Mouse (Mus musculus): Measurements from ENCODE around the gene Stat2. TPM values are rescaled to one million over a fixed set of nuclear protein-coding genes. Genes with fewer than 3 reads are reported as not detected.
"Not testable (repeated sequence)": the region's sequence is repeated elsewhere in the genome, so short reads cannot be mapped to it uniquely, and the experiment has no call there.

Gene Stat2
- polyA plus RNA-seq, 1 experiment: 33.0 TPM

- DNase-seq (ENCODE audit: low spot score): no peak
Observed at GRCm38 (mm10) chr10:128298243-128298642, 27.9 kb downstream of the Stat2 start.

GRCm38 (mm10) chr10:128298702-128299171, 28.4 kb downstream of the Stat2 start, which contains the start of gene Il23a:
Gene Il23a, minus strand, starts transcription at chr10:128298752.
- DNase-seq (ENCODE audit: low spot score): no peak

- no peak for DNase-seq (ENCODE audit: low spot score)
Observed at GRCm38 (mm10) chr10:128302357-128302756, 32.0 kb downstream of the Stat2 start.

- DNase-seq (ENCODE audit: low spot score): no peak
Observed at GRCm38 (mm10) chr10:128302785-128303125, 32.4 kb downstream of the Stat2 start.

- DNase-seq (ENCODE audit: low spot score): peak; percentile 100
Observed at GRCm38 (mm10) chr10:128303126-128304021, 33.0 kb downstream of the Stat2 start, which contains the start of gene Pan2. Gene Pan2, plus strand, starts transcription at chr10:128303335.

- no peak for DNase-seq (ENCODE audit: low spot score)
Observed at GRCm38 (mm10) chr10:128309654-128310053, 39.3 kb downstream of the Stat2 start.

GRCm38 (mm10) chr10:128310177-128310576, 39.8 kb downstream of the Stat2 start:
- DNase-seq (ENCODE audit: low spot score): no peak

GRCm38 (mm10) chr10:128310902-128311301, 40.5 kb downstream of the Stat2 start:
- DNase-seq (ENCODE audit: low spot score): no peak

GRCm38 (mm10) chr10:128315578-128315977, 45.2 kb downstream of the Stat2 start:
- no peak for DNase-seq (ENCODE audit: low spot score)

- DNase-seq (ENCODE audit: low spot score): no peak
Observed at GRCm38 (mm10) chr10:128321641-128322040, 51.3 kb downstream of the Stat2 start.

- peak; percentile 80 for DNase-seq (ENCODE audit: low spot score)
Observed at GRCm38 (mm10) chr10:128322141-128323108, 52.1 kb downstream of the Stat2 start, which contains the start of gene Cnpy2. Gene Cnpy2, plus strand, starts transcription at chr10:128322459.

- no peak for DNase-seq (ENCODE audit: low spot score)
Observed at GRCm38 (mm10) chr10:128323516-128323915, 53.2 kb downstream of the Stat2 start.

- no peak for DNase-seq (ENCODE audit: low spot score)
Observed at GRCm38 (mm10) chr10:128326825-128327224, 56.5 kb downstream of the Stat2 start.

- no peak for DNase-seq (ENCODE audit: low spot score)
Observed at GRCm38 (mm10) chr10:128327610-128328009, 57.3 kb downstream of the Stat2 start.

- DNase-seq (ENCODE audit: low spot score): not testable (repeated sequence)
Observed at GRCm38 (mm10) chr10:128332358-128333249, 62.2 kb downstream of the Stat2 start.

GRCm38 (mm10) chr10:128335582-128335981, 65.2 kb downstream of the Stat2 start:
- DNase-seq (ENCODE audit: low spot score): no peak

- no peak for DNase-seq (ENCODE audit: low spot score)
Observed at GRCm38 (mm10) chr10:128336195-128336594, 65.8 kb downstream of the Stat2 start.

- DNase-seq (ENCODE audit: low spot score): no peak
Observed at GRCm38 (mm10) chr10:128336597-128336996, 66.2 kb downstream of the Stat2 start.

- DNase-seq (ENCODE audit: low spot score): peak; percentile 94
Observed at GRCm38 (mm10) chr10:128337306-128338181, 67.2 kb downstream of the Stat2 start, which contains the start of gene Cs. Gene Cs, plus strand, starts transcription at chr10:128337734.

GRCm38 (mm10) chr10:128338415-128338814, 68.1 kb downstream of the Stat2 start:
- no peak for DNase-seq (ENCODE audit: low spot score)
